Mouse (Mus musculus): ENCODE measurements around the gene Mmp14. TPM values are rescaled to one million over a fixed set of nuclear protein-coding genes. Genes with fewer than 3 reads are reported as not detected.

The Mmp14 gene
- polyA plus RNA-seq (2017; shearing (Covaris generic)), result 0.49 TPM

DNA sequence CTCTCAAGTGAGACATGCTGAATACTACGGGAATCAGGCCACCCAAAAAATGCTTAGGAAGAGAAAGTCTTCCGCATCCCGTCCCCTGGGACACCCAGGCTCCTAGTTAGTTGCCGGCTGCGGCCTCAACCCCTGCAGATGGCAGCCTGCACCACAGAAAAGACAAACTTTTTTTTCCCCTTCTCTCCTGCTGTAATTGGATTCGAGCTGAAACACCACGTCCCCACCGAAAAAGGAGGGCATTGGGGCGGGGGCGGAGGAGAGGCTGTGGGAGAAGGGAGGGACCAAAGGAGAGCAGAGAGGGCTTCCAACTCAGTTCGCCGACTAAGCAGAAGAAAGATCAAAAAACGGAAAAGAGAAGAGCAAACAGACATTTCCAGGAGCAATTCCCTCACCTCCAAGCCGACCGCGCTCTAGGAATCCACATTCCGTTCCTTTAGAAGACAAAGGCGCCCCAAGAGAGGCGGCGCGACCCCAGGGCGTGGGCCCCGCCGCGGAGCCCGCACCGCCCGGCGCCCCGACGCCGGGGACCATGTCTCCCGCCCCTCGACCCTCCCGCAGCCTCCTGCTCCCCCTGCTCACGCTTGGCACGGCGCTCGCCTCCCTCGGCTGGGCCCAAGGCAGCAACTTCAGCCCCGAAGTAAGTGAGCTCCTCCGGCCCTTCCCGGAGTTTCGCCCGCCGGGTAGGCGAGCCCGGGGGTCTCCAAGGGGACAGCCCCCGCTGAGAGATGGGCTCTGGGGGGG is at the start of gene Mmp14:
Mmp14 (plus strand) TSS at position 279 of the 744 bp plus-strand sequence.

DNA sequence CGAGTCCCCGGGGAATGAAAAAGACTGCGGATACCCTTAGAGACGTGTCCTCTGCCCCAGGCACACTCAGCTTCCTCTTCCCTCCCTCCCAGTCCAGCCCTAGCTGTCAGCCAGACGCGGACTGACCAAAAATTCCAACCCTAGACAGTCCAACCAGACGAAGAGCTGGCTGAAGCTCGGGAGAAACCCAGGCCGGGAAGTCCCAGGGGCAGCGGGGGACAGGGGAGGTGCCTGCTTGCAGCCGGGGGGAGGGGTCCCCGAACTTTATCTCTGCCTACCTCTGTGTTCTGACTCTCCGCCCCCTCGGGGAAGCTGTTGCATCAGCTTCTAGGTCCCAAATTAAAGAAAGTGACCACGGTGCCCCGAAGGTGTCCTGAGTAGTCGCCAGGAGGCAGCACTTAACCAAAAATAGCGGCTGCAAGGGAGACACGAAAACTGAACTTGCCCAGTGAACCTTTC is 13.8 kb upstream of the Mmp14 start, which contains the start of gene Slc7a7:
Slc7a7 (minus strand) TSS at position 158 of the 459 bp plus-strand sequence.

DNA sequence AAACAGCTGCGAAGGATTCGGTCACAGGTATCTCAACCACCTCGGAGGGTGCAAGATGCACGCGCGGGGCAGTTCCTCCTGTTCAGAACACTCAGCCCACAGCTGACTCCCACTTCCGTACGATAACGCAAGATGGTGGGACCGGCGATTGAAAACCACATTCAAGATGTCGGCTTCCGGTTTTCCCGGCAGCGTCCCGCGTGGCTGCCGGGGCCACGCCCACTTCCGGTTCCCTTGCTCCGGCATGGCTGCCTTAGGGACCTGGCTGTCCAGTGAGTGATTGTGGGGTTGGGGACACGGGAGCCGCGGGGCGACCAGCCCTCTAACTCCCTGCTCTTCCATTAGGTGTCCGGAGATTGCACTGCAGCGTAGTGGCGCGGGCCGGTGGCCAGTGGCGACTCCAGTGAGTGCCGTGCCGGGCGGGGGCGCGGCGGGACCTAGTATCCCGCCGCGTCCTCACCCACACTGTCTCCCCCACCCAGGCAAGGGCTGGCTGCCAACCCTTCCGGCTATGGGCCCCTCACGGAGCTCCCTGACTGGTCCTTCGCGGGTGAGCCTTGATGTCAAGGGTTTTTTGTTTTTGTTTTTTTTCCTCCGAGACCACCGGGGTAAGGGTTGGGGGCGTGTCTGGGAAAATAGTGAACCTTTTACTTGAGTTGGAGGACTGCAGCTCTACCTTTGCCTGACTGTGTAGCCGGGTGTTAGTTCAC is 4.6 kb upstream of the Mmp14 start, which contains the start of gene Mrpl52:
Mrpl52 (plus strand) TSS at position 221 of the 710 bp plus-strand sequence.

DNA sequence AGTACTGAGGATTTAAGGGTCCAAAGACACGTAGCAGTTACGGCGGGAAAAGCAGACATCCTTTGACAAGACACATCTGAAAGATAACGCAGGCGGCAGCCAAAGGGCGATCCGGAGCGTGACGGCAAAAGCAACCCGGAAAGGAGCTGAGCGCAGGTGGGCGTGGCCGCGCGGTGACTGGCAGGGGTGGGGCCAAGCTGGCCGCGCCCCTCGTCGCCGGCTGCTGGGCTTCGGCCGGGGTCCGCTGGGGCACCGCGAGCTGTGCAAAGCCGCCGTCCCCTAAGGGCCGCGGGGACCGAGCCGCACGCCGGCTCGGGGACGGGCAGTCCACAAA is 32.5 kb downstream of the Mmp14 start, which contains the start of gene Lrp10:
Lrp10 (plus strand) TSS at position 179 of the 334 bp plus-strand sequence.

DNA sequence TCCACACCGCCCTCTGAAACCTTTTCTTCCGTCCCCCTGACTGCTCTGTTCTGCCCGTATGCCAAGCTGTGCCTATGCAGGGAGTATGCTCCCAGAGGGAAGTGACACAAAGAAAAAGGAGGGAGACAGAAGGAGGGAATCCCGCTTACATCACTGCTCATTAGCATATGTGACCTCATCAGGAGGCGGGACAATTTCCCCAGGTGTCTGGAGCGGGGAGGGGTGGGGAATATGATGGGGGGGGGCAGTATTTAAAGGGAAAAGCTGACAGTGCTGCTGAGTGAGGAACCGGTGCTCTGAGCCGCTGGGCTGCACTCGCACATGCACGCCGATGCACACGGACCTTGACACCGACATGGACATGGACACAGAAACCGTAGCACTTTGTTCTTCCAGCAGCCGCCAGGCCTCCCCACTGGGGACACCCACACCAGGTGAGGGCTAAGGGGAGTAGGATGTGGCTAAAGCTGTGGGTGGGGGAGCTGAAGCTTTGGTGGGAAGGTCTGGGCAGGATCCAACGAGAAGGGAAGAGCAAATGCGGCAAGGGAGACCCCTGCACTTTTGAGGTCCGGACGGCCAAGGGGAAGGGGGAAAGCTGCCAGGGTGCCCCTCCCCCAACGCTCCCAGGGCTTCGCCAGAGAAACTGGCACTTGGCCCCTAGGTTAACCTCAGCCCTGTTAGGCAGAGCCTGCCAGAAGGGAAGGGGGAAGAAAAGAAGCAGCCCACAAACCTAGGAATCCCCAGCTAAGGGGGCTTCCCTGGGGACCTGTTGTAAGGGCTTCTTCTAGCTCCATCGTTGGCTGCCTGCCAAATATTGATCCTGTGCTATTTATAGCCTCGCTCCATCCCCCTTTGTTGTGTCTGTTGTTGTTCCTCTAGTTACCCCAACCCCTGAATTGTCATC is 44.8 kb downstream of the Mmp14 start, which contains the start of gene Rem2:
Rem2 (plus strand) TSS at position 160 of the 904 bp plus-strand sequence.

Other genes starting within 250 kb of the Mmp14 start
- gene Dad1, start 177.5 kb upstream of the Mmp14 start, polyA plus RNA-seq (2017; shearing (Covaris generic)), result 421 TPM
- gene Abhd4, start 177.4 kb upstream of the Mmp14 start, polyA plus RNA-seq (2017; shearing (Covaris generic)), result 3.4 TPM
- 0.11 TPM for gene Olfr49, start 146.7 kb upstream of the Mmp14 start, polyA plus RNA-seq (2017; shearing (Covaris generic))
- 51.3 TPM for gene Oxa1l, start 70.8 kb upstream of the Mmp14 start, polyA plus RNA-seq (2017; shearing (Covaris generic))
- 1.2 TPM for gene Slc7a7, start 13.8 kb upstream of the Mmp14 start, polyA plus RNA-seq (2017; shearing (Covaris generic))
- 69.2 TPM for gene Mrpl52, start 4.7 kb upstream of the Mmp14 start, polyA plus RNA-seq (2017; shearing (Covaris generic))
- gene Lrp10, start 32.5 kb downstream of the Mmp14 start, polyA plus RNA-seq (2017; shearing (Covaris generic)), result 182 TPM
- not detected for gene Rem2, start 44.5 kb downstream of the Mmp14 start, polyA plus RNA-seq (2017; shearing (Covaris generic))
- gene Prmt5, start 85.9 kb downstream of the Mmp14 start, polyA plus RNA-seq (2017; shearing (Covaris generic)), result 32.4 TPM
- gene Haus4, start 123.0 kb downstream of the Mmp14 start, polyA plus RNA-seq (2017; shearing (Covaris generic)), result 23.9 TPM
- not detected for gene Ajuba, start 145.9 kb downstream of the Mmp14 start, polyA plus RNA-seq (2017; shearing (Covaris generic))
- 0.90 TPM for gene 4931414P19Rik, start 174.4 kb downstream of the Mmp14 start, polyA plus RNA-seq (2017; shearing (Covaris generic))
- gene Psmb5, start 186.4 kb downstream of the Mmp14 start, polyA plus RNA-seq (2017; shearing (Covaris generic)), result 122 TPM
- gene Psmb11, start 189.8 kb downstream of the Mmp14 start, polyA plus RNA-seq (2017; shearing (Covaris generic)), result 0.07 TPM
- gene Gm17606, start 209.3 kb downstream of the Mmp14 start, polyA plus RNA-seq (2017; shearing (Covaris generic)), result not detected
- gene Cdh24, start 209.8 kb downstream of the Mmp14 start, polyA plus RNA-seq (2017; shearing (Covaris generic)), result 3.2 TPM